Mouse (Mus musculus) lung, postnatal 4 days (tissue): ENCODE measurements around the gene Ypel3.

Experiments used
- DNase-seq, 2 experiments: peaks; one replicate each; pipeline ENCODE4 v3.0.0; 2021

The Ypel3 gene

GRCm38 (mm10) chr7:126818818-126819217 is 42.1 kb downstream of the Ypel3 start:
- DNase-seq = no peak

- DNase-seq = peak; percentile 66 to 87
Measured at GRCm38 (mm10) chr7:126821835-126822511, 45.2 kb downstream of the Ypel3 start.

GRCm38 (mm10) chr7:126822741-126823140 is 46.0 kb downstream of the Ypel3 start:
- no peak for DNase-seq

DNA sequence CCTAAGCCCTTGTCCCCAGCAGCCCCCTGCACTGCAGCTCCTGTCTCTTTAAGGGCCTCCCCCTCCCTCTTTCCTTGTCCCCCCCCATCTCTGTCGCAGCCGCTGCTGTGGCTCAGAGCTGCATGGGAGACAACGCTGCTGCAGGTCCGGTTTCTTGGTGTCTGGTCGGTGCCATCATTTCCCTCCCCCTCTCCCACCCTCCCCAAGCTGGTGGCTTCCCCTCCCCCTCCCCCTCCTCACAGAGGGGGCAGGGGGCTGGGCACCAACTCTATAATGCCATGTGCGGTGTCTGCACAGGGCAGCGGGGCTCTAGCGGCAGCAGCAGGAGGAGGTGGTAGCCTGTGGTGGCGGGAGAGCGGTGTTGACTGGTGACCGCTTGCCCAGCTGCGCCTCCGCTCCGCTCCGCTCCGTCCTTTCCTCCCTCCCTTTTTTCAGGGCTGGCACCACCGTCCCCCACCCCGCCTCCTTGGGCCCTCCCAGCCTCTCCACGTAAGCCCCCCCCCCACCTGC is 46.5 kb downstream of the Ypel3 start:
- no peak for DNase-seq

DNA sequence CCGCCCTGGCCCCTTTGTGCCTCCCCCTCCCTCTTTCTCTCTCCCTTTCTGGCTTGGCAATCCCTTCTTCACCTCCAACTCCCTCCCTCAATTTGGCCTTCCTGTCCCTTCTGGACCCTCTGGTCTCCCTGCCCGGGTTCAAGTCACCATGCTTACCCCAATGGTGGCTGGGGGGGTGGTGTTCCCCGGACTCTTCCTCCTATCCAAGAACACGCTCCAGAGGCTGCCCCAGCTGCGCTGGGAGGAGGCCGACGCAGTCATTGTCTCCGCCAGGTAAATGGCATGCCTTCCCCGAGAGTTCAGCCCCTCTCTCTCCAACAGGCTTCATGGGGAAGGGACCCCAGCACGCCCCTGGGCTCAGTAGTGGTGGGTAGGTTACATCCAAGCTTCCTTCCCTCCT is 47.2 kb downstream of the Ypel3 start:
- no peak for DNase-seq

DNA sequence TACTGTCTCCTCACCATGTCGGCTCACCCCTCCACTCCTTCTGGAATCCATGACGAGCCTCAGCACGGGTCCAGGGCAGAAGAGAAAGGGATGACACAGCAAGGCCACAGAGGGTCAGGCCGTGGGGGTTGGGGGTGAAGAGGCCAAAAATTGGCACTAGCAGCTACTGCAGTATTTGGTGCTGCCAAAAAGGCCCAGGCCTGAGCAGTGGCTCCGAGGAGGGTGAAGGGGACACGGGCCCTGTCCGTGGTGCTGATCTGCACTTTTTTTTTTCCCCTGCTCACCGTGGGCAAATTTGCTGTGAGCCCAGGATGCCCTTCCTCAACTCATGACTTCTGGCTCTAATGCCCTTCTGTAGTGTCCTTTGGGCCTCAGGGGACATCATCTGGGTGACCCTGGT is 48.6 kb downstream of the Ypel3 start:
- DNase-seq = no peak

DNA sequence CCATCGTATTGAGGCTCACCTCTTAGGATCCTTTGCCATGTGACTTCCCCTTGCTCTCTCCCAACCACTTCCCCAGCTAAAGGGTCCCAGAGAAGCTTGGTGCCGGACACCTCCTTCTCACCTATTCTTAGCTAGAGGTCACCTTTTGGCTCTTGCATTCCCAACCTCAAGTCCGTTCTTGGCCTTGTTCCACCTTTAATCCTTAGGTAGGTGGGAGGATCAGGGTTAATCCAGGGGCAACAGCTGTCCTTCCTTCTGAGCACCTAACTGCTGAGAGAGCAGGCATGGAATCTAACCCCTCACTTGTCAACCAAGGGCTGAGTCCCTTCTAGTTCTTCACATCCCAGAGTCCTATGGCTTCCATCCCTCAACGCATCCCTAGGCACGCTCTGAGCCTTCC is 49.2 kb downstream of the Ypel3 start:
- DNase-seq = no peak
